Mouse (Mus musculus) left cerebral cortex, postnatal 10 days (tissue): ENCODE data around the gene Ccn1. TPM values are rescaled to one million over a fixed set of nuclear protein-coding genes. Genes with fewer than 3 reads are reported as not detected.

Source experiments
- DNase-seq, 2 experiments: peaks; one replicate each; pipeline ENCODE4 v3.0.0; 2021 to 2022; ENCODE audit warnings: low spot score in 2 of 2, mixed read lengths in 1 of 2; ENCODE audit errors: extremely low spot score in 1 of 2
- intact Hi-C: fragments of 180-260 bp; cut with DNase I; formaldehyde crosslinking; loops from one replicate; pipeline ENCODE4 v1.15.1; 2025
- total RNA-seq, 2 experiments: library from RNA; stranded (reverse); gene quantifications; 2 replicates each; pipeline ENCODE4 v1.2.3; 2021

The Ccn1 gene
- 1 to 10 TPM; 4.6 to 8.1 TPM for total RNA-seq

DNA sequence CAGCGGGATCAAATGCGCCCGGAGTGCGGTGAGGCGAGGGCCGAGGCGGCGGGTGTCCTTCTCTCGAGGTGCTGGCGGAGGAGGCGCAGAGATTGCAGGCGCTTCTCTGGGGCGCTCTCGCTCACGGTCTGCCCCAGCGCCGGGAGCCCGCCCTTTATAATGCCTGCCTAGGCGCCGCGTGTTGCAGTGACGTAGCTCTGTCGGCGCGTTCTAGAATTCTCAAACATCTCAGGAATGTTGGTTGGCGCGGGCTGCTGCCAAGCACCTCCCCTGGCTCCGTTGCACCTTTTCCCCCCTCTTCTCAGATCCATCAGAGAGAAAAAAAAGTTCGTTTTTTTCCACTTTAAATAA, at the start of gene Ccn1:
Gene Ccn1 (minus strand): TSS at position 130 of the 351 bp plus-strand sequence.
- DNase-seq, result peak; percentile 67 to 89
- intact Hi-C loops, result loop anchor here (5.0 kb wide), 1 partner anchor 107 kb away; the partner anchor contains the start of gene Ddah1

DNA sequence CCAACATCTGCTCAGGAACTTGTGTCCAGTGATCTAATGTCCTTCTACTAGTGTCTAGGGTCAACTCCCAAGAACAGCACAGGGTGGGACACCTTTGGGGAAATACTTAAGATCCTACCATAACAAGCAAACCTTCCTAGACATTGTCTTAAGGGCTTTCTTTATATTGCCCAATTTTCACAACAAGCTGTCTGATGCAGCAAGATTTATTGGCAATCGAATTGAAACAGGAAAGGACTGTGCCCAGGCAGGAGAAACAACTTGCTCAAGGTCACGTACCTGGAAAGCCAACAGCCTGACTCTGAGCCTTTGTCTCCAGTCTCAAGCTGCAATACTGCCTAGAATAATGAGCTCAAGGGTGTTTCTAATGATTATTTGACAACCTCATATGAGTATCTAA, 43.6 kb upstream of the Ccn1 start:
- intact Hi-C loops, result no loop called here
- DNase-seq, result no peak

DNA sequence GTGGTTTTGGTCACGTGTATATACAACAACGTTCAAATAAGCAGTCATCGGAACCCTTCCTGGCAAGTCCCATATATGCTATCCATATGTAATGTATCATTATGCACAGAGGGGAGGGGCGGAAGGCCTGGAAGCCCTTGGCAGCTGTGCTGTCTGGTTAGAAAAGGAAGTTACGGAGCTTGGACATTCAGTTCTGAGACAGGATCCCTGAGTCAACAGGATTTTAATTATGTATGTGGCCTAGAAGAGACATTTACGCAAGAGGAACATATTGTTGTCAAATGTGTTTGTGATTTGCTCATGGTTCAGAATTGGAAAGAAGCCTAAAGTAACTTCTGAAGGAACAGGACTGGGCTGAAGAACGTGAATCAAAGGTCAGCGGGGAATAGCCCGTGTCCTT, 42.3 kb upstream of the Ccn1 start:
- intact Hi-C loops, result no loop called here
- DNase-seq, result no peak

DNA sequence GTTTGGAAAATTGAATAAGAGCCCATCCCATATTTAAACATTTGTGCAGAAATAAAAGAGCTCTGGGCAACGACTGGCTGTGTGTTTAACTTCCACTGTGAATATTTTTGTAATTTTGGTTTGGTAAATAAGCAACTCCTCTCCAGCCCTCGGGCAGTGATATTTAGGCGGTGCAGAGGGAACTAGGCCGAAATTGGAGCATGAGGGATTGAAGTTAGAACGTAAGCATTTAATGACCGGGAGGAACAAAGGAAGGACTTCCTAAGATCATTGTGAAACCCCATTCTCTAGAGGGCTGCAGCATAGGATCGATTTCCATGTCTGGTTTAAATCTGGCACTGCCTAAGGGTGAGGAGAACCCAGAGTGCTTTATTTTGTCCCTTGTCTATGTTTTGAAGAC, 41.6 kb upstream of the Ccn1 start:
- DNase-seq, result no peak
- intact Hi-C loops, result no loop called here

DNA sequence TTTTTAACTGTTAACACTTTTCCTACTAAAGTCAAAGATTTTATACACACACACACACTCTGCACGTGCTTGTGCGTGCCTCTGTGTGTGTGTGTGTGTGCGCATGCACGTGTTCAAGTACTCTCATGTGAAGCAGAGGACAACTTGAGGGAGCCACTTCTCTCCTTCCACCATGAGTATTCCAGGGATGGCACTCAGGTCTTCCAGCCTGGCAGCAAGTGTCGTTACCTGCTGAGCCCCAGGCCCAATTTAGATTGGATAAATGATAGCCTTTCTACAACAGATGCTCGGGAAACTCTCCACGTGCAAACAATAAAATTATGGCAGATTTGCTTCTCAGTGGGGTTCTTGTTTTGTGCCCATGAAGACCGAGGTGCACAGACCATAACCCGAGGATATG, 39.5 kb upstream of the Ccn1 start:
- no peak for DNase-seq
- intact Hi-C loops, result no loop called here

DNA sequence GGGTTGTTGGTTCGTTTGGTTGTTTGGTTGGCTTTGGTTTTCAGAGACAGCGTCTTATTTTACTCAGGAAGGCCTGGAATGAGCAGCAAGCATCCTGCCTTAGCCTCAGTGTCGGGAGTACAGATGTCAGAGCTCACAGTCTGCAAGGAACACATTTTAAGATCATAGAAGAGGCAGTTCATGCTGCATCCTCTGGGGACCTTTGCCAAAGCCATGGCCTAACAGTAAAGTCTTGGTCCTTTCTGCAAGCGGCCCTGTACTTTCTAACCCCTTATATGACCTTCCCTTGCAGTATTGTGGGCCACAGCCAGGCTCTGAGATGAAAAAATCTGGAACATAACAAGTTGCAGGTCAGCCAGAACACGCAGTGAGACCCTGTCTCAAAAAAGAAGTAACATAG, 38.1 kb upstream of the Ccn1 start:
- intact Hi-C loops, result no loop called here
- DNase-seq, result no peak

DNA sequence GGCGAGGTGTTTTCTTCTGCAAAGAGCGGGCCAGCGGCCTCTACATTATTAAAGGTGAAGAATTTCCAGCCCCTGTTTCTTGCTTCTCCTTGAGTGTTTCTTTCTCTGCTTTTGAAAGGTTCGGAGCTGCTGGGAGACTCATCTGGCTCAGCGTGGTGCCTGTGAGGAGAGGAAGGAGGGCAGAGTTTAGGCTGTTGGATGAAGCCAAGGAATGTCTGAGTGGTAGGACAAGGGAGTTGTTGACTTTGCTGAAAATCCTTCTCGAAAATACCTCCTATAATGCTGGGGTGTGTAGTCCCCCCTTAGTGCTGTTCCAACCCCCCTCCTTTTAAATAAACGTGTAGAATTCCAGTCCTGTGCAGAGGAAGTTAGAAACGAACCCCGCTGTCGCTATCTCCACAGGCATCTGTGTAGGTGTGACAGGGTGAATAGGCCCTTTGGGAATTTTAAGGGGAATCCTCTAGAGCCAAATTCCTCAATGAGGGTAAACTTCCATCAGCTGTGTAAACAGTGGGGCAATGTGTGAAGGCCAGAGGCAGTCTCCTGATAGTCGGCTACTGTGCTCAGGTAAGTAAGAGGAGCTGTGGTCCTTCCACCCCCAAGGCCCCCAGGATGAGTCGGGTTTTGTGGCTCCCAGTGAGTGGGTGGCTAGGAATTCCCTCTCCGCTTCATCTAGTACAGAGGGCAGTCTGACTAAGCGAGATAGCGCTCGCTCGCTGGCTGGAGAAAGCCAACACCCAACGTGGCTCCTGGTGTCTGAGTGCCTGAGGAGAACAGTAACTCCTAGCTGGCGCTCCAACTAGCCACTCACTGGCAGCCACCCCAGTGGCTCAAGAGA, 35.0 kb upstream of the Ccn1 start:
- no peak for DNase-seq
- intact Hi-C loops, result no loop called here

DNA sequence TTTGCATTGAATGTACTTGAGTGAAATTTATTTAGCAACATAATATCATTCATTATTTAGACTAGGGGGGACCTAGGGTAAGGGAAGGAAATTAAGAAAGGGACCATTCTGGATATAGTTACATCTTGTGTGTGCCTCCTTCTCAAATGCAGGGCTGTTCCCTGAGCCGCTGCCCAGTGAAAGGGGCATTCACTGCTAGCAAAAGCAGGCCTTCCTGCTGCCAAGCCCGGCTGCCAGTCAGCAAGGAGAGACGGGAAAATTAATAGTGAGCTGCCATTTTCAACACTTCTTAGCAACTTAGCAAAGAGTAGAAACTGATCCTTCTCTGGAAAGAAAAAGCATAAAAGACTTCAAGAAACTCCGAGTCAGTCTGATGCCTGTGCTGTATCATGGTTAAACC, 34.4 kb upstream of the Ccn1 start:
- intact Hi-C loops, result no loop called here
- peak in 1 of 2 experiments; percentile 30 for DNase-seq

DNA sequence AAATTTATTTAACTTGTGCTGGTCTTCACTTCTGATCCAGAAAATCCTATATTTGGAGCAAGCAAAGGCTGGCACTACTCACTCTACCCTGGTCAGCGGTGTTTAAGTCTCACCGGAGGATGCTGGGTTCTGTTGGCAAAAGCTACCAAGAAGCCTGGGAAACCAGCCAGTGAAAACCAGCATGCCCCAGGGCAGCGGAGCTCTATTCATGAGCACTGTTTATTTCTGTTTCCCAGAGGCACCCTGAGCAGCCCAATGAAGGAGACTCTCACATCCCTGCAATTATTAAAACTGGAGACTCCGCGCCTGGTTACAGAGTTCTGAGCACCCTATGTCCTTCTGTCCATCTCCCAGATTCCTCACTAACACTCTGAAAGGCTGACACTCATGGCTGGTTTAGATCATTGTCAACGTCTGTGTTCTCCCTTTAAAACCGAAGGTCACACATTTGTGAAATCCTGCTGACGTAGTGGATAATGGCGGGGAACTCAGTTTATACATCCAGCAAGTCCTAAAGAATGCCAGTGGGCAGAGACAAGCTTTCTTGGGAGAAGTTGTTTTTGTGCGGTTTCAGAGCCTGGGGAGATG, 31.7 kb upstream of the Ccn1 start:
- DNase-seq, result peak; percentile 47 to 63
- intact Hi-C loops, result no loop called here

DNA sequence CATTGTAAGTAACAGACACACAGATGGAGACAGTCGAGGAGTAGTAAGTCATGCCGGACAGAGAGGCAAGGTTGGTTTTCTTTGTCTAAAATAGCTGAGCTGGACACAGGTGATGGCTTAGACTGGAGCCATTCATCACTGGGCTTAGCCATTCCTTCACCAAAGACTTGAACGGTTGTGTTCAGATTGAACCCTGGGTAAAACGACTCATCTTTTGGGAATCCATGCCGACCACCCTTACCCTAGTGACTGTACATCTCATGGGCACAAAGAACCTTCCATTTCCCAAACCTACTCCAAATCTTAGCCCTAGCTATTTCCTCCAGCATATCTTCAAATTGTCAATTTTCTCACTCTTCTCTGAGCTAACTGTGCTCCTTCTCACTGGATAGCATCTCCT, 30.9 kb upstream of the Ccn1 start:
- no peak for DNase-seq
- intact Hi-C loops, result no loop called here

DNA sequence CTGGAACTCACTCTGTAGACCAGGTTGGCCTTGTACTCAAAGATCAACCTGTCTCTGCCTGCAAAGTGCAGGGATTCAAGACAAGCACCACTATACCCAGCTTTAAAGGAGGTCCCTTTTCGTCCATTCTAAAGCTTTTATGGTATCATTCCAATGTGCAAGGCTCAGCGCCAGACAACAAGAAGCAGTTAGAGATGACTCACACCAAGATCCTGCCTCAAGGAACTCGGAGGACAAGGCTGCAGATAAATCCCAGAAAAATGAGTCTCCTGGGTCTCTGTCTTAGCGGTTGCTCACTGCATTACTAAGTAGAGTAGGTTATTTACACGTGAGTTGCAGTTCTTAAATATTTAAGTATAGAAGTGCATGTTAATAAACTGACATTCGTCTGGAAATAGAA, 26.4 kb upstream of the Ccn1 start:
- intact Hi-C loops, result no loop called here
- DNase-seq, result no peak

DNA sequence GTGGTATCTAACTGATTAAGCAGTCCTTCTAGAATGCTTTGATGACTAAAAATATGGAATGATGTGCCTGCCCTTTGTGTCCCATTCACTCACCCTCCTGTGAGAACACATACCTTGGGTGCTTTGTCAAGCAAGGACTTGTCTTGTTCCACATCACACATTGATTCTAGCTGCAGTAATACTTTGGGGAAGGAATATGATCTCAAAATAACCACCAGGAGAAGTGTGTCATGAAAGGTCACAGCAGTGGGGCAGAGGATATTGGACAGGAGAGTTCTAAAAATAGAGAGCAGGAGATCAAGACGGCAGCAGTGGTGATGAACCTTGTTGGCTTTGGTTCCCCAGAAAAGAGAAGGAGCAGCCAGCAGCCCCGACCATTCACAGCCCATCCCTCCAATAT, 25.0 kb upstream of the Ccn1 start:
- DNase-seq, result no peak
- intact Hi-C loops, result no loop called here

DNA sequence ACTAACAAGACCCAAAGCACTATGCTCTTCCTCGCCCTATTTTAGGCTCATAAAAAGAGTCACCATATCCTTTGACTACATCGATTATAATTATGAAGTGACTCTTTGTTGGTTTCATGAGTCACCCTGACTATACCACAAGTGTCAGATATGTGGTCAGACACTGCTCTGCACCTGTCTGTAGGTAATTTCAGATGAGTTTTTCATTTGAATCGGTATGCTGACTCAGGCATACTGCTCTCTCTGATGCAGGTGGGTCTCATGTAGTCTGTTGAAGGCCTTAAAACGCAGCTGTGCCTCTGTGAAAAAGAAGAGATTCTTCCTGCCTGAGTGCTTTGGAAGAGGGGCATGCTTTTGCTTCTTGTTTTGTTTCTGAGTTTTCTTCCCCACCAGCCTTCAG, 16.6 kb upstream of the Ccn1 start:
- intact Hi-C loops, result no loop called here
- no peak for DNase-seq

DNA sequence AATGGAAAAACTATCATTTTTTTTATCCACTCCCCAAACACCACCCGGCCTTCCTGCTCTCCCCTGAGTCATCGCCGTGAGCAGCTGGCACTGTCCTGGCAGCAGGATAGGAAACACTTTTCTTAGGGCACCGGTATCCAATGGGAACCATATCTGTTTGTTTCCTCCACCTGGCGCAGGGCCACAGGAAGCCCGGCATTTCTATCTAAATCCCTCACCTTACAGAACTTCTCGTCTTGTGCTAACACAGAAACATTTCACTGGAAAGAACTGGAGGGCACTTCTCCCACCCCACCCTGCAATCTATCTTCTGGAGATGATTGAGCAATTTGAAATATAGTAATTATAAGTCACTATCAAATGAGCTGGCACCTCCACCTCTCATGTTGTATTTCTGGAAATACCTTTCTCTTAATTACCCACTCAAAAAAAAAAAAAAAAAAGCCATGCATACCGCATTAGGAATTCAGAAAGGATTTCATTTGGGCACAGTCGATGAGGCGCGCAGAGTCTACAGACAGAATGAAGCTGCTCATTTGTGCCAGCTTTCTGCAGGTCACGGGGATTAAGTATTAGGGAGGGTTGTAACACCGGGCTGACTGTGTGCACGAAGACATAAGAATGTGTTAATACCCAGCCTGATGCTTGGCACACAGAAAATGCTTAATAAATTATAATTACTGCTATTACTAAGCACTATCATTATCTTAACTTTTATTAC, 7.4 kb upstream of the Ccn1 start:
- no peak for DNase-seq
- intact Hi-C loops, result no loop called here

DNA sequence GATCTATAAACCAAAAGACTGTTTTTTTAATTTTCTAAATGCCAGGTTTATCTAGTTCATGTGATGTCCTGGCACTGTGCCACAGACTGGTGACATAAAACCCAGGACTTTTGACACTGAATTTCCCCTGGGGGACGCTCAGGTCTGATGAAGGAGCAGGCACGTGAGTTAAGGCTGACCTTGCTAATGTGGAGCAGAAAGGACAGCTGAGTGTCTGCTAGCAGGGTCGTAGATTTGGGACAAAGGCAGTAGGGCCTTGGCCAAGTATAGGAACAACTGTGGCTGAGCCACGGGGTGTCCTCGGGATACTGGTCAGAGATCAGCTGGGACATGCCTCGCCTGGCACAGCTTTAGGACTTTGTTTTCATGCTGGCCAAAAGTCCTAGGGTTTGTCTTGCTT, 5.2 kb upstream of the Ccn1 start:
- intact Hi-C loops, result no loop called here
- DNase-seq, result no peak

DNA sequence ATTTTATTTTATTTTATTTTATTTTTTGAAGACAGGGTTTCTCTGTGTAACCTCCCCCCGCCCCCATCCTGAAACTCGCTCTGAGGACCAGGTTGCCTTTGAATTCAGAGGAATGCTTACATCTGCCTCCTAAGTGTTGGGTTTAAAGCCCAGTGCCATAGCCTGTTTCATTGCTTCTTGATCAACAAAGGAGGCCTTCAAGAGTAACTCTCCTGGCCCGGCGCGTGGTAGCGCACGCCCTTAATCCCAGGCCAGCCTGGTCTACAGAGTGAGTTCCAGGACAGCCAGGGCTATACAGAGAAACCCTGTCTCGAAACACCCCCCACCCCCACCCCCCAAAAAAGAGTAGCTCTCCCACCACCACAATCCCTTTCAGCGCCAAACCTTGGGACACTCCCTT, 4.2 kb upstream of the Ccn1 start:
- DNase-seq, result no peak
- intact Hi-C loops, result no loop called here

DNA sequence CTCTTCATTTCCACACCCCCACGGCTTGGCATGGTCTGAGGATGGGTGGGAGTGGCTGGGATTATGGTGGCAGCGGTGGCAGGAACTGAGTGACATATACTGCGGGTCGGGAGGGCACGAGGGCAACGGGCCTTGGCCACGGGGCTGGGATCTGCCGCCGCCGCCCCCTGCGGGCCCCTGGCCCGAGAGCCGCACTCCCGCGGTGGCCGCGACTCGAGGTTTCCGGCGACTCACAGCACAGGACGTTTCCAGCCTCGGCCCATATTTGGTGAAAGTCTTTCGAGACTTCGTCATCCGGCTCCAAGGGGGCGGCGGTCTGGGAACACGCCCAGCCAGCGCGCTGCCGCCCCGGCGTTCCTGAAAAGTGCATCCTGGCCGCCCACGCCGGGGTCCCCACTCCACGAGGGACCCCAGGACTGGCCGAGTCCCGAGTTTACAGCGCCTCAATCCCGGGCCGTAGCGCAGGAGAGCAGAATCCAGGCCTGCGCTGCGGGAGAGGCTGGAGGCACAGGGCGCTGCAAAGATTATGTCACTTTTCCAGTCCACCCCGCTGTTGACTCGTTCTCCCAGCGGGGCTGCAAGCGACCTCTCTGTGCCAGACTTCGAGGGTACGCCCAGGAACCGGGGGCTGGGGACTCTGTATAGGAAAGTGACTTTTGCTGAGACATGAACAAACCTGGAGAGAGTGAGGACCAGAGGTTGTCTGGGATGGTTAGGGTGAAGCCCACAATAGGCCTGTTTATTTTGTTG, 3.6 kb upstream of the Ccn1 start:
- DNase-seq, result peak in 1 of 2 experiments; percentile 87
- intact Hi-C loops, result no loop called here

DNA sequence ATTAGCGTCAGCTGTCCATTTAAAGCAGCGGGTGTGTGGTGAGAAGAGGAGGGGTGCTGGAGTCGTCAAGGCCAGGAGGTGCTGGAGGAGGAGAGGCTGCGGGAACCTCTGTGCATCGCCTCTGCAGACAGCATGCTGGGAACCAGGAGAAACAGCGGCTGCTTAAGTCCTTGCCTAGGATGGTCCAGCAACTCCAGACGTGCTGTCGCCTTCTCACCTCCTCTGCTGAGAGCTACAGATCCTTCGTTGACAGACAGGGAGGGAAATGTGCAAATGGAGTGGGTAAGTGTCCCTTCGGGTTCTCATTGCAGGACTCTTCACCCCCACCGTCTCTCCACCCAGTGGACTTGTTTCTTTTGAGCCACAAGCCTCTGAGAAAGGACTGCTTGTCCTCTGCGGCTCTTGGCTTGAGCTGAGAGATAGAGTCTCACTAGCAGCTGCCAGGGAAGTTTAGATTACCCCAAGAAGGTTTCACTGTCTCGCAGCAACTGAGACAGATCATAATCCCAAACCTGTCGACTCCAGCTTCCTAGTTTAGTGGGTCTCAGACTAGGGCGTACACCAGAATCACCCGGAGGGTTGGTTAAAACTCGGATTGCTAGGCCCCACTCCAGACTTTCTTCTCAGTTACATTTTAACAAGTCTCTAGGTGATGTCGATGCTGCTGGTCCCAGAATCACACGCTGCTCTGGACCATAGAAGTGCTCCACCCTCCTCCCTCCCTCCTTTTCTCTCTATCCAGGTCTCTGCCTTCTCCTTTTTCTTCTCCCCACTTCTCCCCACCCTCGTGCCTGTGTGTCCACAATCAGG, 2.7 kb upstream of the Ccn1 start:
- intact Hi-C loops, result no loop called here
- no peak for DNase-seq

DNA sequence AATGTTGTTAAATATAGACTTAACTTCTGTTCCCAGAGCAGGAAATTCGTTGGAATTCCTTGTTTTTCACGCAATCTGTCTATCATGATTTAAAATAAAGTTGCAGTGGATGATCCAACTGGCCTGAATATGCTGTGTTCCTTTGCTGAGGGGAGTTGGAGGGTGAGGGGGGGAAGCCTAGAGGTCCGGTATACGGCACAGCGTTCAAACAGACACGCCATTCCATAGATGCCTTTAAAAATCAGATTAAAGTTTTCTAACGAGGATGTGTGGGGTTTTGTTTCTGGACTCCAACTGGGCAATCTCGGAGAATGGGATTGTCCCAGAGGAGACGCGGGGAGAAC, 2.2 kb upstream of the Ccn1 start:
- DNase-seq, result no peak
- intact Hi-C loops, result no loop called here
